Mouse (Mus musculus): ENCODE results near the gene Msmp. TPM values are rescaled to one million over a fixed set of nuclear protein-coding genes. Genes with fewer than 3 reads are reported as not detected.

Gene Msmp
- polyA plus RNA-seq, 1 experiment from 2014 or later, result 1.1 TPM

- Histone ChIP-seq H3K27me3 (ENCODE audit: control insufficient read depth, insufficient read depth, low read depth, low read length) (no peaks in the 10 kb centered on the region), H3K27ac (ENCODE audit: low read length) (no peak overlapping the region), H3K36me3 (ENCODE audit: control insufficient read depth, insufficient read depth, low read length) (peaks cover 24% of the 10 kb centered on the region), H3K4me2 (ENCODE audit: low read length) (no peak overlapping the region), H3K4me1 (ENCODE audit: control insufficient read depth, insufficient read depth, low read length) (peaks cover 9% of the 10 kb centered on the region), H3K4me3 (ENCODE audit: low read depth, low read length) (no peak overlapping the region), H3K9me3 (replicated peaks; ENCODE audit: control insufficient read depth, low read length, poor library complexity, severe bottlenecking) (no peaks in the 10 kb centered on the region), H3K9ac (ENCODE audit: low read depth, low read length) (no peak overlapping the region)
- WGBS, result 82% methylated on average over 7 of the region's 7 CpGs
- no peak for ATAC-seq
Measured at GRCm38 (mm10) chr4:43583421-43583820, 873 bp downstream of the Msmp start.

GRCm38 (mm10) chr4:43582241-43582640, 2.1 kb downstream of the Msmp start:
- no peak overlapping the region for H3K4me3 ChIP-seq (ENCODE audit: low read depth, low read length)
- WGBS, result 91% methylated on average over 5 of the region's 5 CpGs
- H3K9me3 ChIP-seq (replicated peaks; ENCODE audit: control insufficient read depth, low read length, poor library complexity, severe bottlenecking), result no peaks in the 10 kb centered on the region
- H3K4me2 ChIP-seq (ENCODE audit: low read length), result no peak overlapping the region
- no peaks in the 10 kb centered on the region for H3K27me3 ChIP-seq (ENCODE audit: control insufficient read depth, insufficient read depth, low read depth, low read length)
- no peak overlapping the region for H3K27ac ChIP-seq (ENCODE audit: low read length)
- H3K36me3 ChIP-seq (ENCODE audit: control insufficient read depth, insufficient read depth, low read length), result peaks cover 24% of the 10 kb centered on the region
- H3K4me1 ChIP-seq (ENCODE audit: control insufficient read depth, insufficient read depth, low read length), result peaks cover 15% of the 10 kb centered on the region
- H3K9ac ChIP-seq (ENCODE audit: low read depth, low read length), result no peak overlapping the region
- ATAC-seq, result no peak

GRCm38 (mm10) chr4:43581381-43581780, 2.9 kb downstream of the Msmp start:
- Histone ChIP-seq H3K27me3 (ENCODE audit: control insufficient read depth, insufficient read depth, low read depth, low read length) (no peaks in the 10 kb centered on the region), H3K4me2 (ENCODE audit: low read length) (no peak overlapping the region), H3K4me1 (ENCODE audit: control insufficient read depth, insufficient read depth, low read length) (peaks cover 23% of the 10 kb centered on the region), H3K27ac (ENCODE audit: low read length) (no peak overlapping the region), H3K36me3 (ENCODE audit: control insufficient read depth, insufficient read depth, low read length) (peaks cover 24% of the 10 kb centered on the region), H3K4me3 (ENCODE audit: low read depth, low read length) (no peak overlapping the region), H3K9ac (ENCODE audit: low read depth, low read length) (no peak overlapping the region), H3K9me3 (replicated peaks; ENCODE audit: control insufficient read depth, low read length, poor library complexity, severe bottlenecking) (no peaks in the 10 kb centered on the region)
- no peak for ATAC-seq
- WGBS, result 96% methylated on average over 12 of the region's 12 CpGs

- H3K4me1 ChIP-seq (ENCODE audit: control insufficient read depth, insufficient read depth, low read length), result peaks cover 30% of the 10 kb centered on the region
- H3K27me3 ChIP-seq (ENCODE audit: control insufficient read depth, insufficient read depth, low read depth, low read length), result no peaks in the 10 kb centered on the region
- H3K36me3 ChIP-seq (ENCODE audit: control insufficient read depth, insufficient read depth, low read length), result peaks cover 24% of the 10 kb centered on the region
Measured at GRCm38 (mm10) chr4:43580721-43581120, 3.6 kb downstream of the Msmp start.

GRCm38 (mm10) chr4:43579731-43580130, 4.6 kb downstream of the Msmp start:
- H3K9ac ChIP-seq (ENCODE audit: low read depth, low read length), result peak overlapping the region; percentile 97; the same call in 1 of the 2 replicates
- ATAC-seq, result no peak
- peak overlapping the region; percentile 87 for H3K4me3 ChIP-seq (ENCODE audit: low read depth, low read length)
- H3K27me3 ChIP-seq (ENCODE audit: control insufficient read depth, insufficient read depth, low read depth, low read length), result no peaks in the 10 kb centered on the region
- peaks cover 40% of the 10 kb centered on the region for H3K4me1 ChIP-seq (ENCODE audit: control insufficient read depth, insufficient read depth, low read length)
- no peaks in the 10 kb centered on the region for H3K9me3 ChIP-seq (replicated peaks; ENCODE audit: control insufficient read depth, low read length, poor library complexity, severe bottlenecking)
- peaks cover 24% of the 10 kb centered on the region for H3K36me3 ChIP-seq (ENCODE audit: control insufficient read depth, insufficient read depth, low read length)
- no peak overlapping the region for H3K27ac ChIP-seq (ENCODE audit: low read length)
- WGBS, result 86% methylated on average over 6 of the region's 6 CpGs
- peak overlapping the region; percentile 92 for H3K4me2 ChIP-seq (ENCODE audit: low read length)

More at GRCm38 (mm10) chr4:43580721-43581120, 3.6 kb downstream of the Msmp start:
- Histone ChIP-seq H3K9me3 (replicated peaks; ENCODE audit: control insufficient read depth, low read length, poor library complexity, severe bottlenecking) (no peaks in the 10 kb centered on the region), H3K4me3 (ENCODE audit: low read depth, low read length) (no peak overlapping the region), H3K27ac (ENCODE audit: low read length) (no peak overlapping the region), H3K4me2 (ENCODE audit: low read length) (no peak overlapping the region), H3K9ac (ENCODE audit: low read depth, low read length) (no peak overlapping the region; the same call in 1 of the 2 replicates)
- ATAC-seq, result no peak
- WGBS, result 92% methylated on average over 5 of the region's 5 CpGs

- no peaks in the 10 kb centered on the region for H3K9me3 ChIP-seq (replicated peaks; ENCODE audit: control insufficient read depth, low read length, poor library complexity, severe bottlenecking)
- no peaks in the 10 kb centered on the region for H3K27me3 ChIP-seq (ENCODE audit: control insufficient read depth, insufficient read depth, low read depth, low read length)
- H3K4me2 ChIP-seq (ENCODE audit: low read length), result peak overlapping the region; percentile 92
- peak overlapping the region; percentile 84 for H3K27ac ChIP-seq (ENCODE audit: low read length)
- H3K4me3 ChIP-seq (ENCODE audit: low read depth, low read length), result peak overlapping the region; percentile 87
- H3K36me3 ChIP-seq (ENCODE audit: control insufficient read depth, insufficient read depth, low read length), result peaks cover 23% of the 10 kb centered on the region
- peaks cover 42% of the 10 kb centered on the region for H3K4me1 ChIP-seq (ENCODE audit: control insufficient read depth, insufficient read depth, low read length)
- H3K9ac ChIP-seq (ENCODE audit: low read depth, low read length), result peak overlapping the region; percentile 97
- 9% methylated on average over 10 of the region's 10 CpGs for WGBS
- ATAC-seq, result no peak
Measured at GRCm38 (mm10) chr4:43579256-43579655, 5.0 kb downstream of the Msmp start.

- Histone ChIP-seq H3K27me3 (ENCODE audit: control insufficient read depth, insufficient read depth, low read depth, low read length) (no peaks in the 10 kb centered on the region), H3K4me1 (ENCODE audit: control insufficient read depth, insufficient read depth, low read length) (peaks cover 43% of the 10 kb centered on the region), H3K4me3 (ENCODE audit: low read depth, low read length) (peak within 1 kb of the TSS; percentile 87), H3K9me3 (replicated peaks; ENCODE audit: control insufficient read depth, low read length, poor library complexity, severe bottlenecking) (no peaks in the 10 kb centered on the region), H3K27ac (ENCODE audit: low read length) (peak within 1 kb of the TSS; percentile 84), H3K36me3 (ENCODE audit: control insufficient read depth, insufficient read depth, low read length) (peaks cover 16% of the 10 kb centered on the region), H3K4me2 (ENCODE audit: low read length) (peak within 1 kb of the TSS; percentile 92), H3K9ac (ENCODE audit: low read depth, low read length) (peak within 1 kb of the TSS; percentile 97)
- peak; percentile 88 for ATAC-seq
- under 1% methylated on average over 76 of the region's 76 CpGs for WGBS
Measured at GRCm38 (mm10) chr4:43578376-43579204, 5.7 kb downstream of the Msmp start, which contains the start of the genes Rgp1 and Gba2. Gene Rgp1, plus strand, starts transcription at chr4:43578715. Gene Gba2, minus strand, starts transcription at chr4:43578873.

GRCm38 (mm10) chr4:43577237-43577881, 6.9 kb downstream of the Msmp start:
- Histone ChIP-seq H3K9ac (ENCODE audit: low read depth, low read length) (peak overlapping the region; percentile 97), H3K27me3 (ENCODE audit: control insufficient read depth, insufficient read depth, low read depth, low read length) (no peaks in the 10 kb centered on the region), H3K9me3 (replicated peaks; ENCODE audit: control insufficient read depth, low read length, poor library complexity, severe bottlenecking) (no peaks in the 10 kb centered on the region), H3K27ac (ENCODE audit: low read length) (no peak overlapping the region), H3K36me3 (ENCODE audit: control insufficient read depth, insufficient read depth, low read length) (peaks cover 14% of the 10 kb centered on the region), H3K4me1 (ENCODE audit: control insufficient read depth, insufficient read depth, low read length) (peaks cover 43% of the 10 kb centered on the region), H3K4me2 (ENCODE audit: low read length) (peak overlapping the region; percentile 90), H3K4me3 (ENCODE audit: low read depth, low read length) (peak overlapping the region; percentile 87)
- ATAC-seq, result no peak
- WGBS, result 59% methylated on average over 8 of the region's 8 CpGs

GRCm38 (mm10) chr4:43575356-43575755, 8.9 kb downstream of the Msmp start:
- ATAC-seq, result no peak
- Histone ChIP-seq H3K4me2 (ENCODE audit: low read length) (peak overlapping the region; percentile 90), H3K36me3 (ENCODE audit: control insufficient read depth, insufficient read depth, low read length) (peaks cover 14% of the 10 kb centered on the region), H3K9me3 (replicated peaks; ENCODE audit: control insufficient read depth, low read length, poor library complexity, severe bottlenecking) (no peaks in the 10 kb centered on the region), H3K4me1 (ENCODE audit: control insufficient read depth, insufficient read depth, low read length) (peaks cover 43% of the 10 kb centered on the region), H3K4me3 (ENCODE audit: low read depth, low read length) (no peak overlapping the region), H3K27ac (ENCODE audit: low read length) (no peak overlapping the region), H3K27me3 (ENCODE audit: control insufficient read depth, insufficient read depth, low read depth, low read length) (no peaks in the 10 kb centered on the region), H3K9ac (ENCODE audit: low read depth, low read length) (no peak overlapping the region)
- 45% methylated on average over 2 of the region's 2 CpGs for WGBS

Data from midbrain, embryonic 16.5 days (tissue).